Mouse (Mus musculus) brain, embryonic 14.5 days (tissue): ENCODE data around the gene Ptcd1. TPM values are rescaled to one million over a fixed set of nuclear protein-coding genes. Genes with fewer than 3 reads are reported as not detected.
"Not testable (repeated sequence)": the region's sequence is repeated elsewhere in the genome, so short reads cannot be mapped to it uniquely, and the experiment has no call there.

Source experiments
- DNase-seq: peaks from one replicate; pipeline ENCODE4 v3.0.0-alpha.2; 2011; ENCODE audit warnings: low read depth
- CTCF ChIP-seq: fragments of 200-500 bp; IDR thresholded peaks from 2 replicates; pipeline ENCODE4 v1.5.1; 2012; ENCODE audit warnings: inconsistent platforms, mild to moderate bottlenecking, moderate library complexity, borderline replicate concordance; ENCODE audit not compliant: insufficient read depth, insufficient read length; ENCODE audit errors: extremely low read depth
- POLR2A ChIP-seq: fragments of 200-500 bp; IDR thresholded peaks from 2 replicates; pipeline ENCODE4 v1.6.1; 2012; ENCODE audit warnings: mild to moderate bottlenecking, inconsistent platforms, borderline replicate concordance; ENCODE audit not compliant: poor library complexity, insufficient read depth, insufficient read length, severe bottlenecking; ENCODE audit errors: extremely low read depth
- polyA plus RNA-seq: library from polyadenylated mRNA; depleted of rRNA; stranded (reverse); fragments of >200 nt; gene quantifications from 2 replicates; pipeline ENCODE4 v1.2.3, GENCODE M21; 2012; rRNA removed

Gene Ptcd1
- 20.3 and 21.3 TPM in 2 replicates for polyA plus RNA-seq

GRCm38 (mm10) chr5:145166536-145167305 lies at the start of gene Ptcd1, which contains the start of gene Cpsf4:
Gene Ptcd1, minus strand, starts transcription at chr5:145167108.
Gene Cpsf4, plus strand, starts transcription at chr5:145167213.
- TF ChIP-seq POLR2A: peak; percentile 70
- TF ChIP-seq CTCF: no peak
- DNase-seq: peak; percentile 100

- DNase-seq: no peak
- TF ChIP-seq CTCF (no peak), POLR2A (no peak)
Observed at GRCm38 (mm10) chr5:145214679-145215078, 47.8 kb upstream of the Ptcd1 start.

DNA sequence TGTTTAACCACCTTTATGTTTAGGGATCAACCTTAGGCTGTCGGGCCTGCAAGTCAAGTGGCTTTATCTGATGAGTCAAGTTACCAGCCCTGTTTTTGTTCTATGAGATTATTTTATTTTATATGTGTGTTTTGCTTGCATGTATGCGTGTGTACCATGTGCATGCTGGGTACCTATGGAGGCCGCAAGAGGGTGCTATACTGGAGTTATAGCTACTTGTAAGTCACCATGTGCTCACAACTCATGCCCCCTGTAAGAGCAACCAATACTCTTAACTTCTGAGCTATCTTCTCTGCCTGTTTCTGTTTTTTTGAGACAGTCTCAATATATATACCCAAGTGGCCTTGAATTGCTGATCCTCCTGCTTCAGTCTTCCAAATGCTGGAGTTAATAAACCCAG lies 46.6 kb upstream of the Ptcd1 start:
- no peak for DNase-seq
- TF ChIP-seq POLR2A (no peak), CTCF (no peak)

DNA sequence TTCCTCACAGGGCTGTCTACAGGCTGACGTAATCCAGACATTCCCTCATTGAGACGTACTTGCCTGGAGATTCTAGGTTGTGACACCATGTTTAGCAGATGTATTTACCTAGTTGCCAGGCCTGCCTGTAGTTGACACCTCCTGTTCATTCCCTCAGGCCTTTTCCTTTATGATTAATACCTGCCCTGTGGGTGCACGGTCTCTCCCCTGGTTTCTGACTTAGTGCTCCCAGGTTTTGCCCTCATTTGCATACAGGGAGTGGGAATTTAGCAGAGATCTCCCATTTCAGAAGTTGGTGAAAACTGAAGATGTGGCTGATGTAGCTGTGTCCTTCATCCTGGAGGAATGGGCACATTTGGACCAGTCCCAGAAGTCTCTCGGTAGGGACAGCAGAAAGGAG lies 45.3 kb upstream of the Ptcd1 start:
- DNase-seq: no peak
- TF ChIP-seq CTCF (no peak), POLR2A (no peak)

DNA sequence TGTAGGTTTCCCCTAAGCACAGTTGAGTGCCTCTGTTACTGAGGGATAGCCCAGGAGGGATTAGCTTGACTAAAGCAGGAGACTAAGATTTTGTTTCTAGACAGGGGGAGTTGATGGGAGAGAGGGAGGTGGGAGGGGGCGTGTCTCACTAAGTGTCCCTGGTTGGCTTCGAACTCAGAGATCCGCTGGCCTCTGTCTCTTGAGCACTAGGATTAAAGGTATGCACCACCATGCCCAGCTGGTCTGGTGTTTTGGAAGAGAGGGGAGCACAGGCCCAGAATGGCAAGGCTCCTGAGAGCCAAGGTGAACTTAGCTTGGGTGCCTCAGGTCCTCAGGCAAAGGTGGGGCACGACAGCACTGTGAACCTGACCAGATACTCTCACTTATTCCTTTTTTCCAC lies 44.4 kb upstream of the Ptcd1 start:
- TF ChIP-seq POLR2A: no peak
- TF ChIP-seq CTCF: no peak
- DNase-seq: no peak

DNA sequence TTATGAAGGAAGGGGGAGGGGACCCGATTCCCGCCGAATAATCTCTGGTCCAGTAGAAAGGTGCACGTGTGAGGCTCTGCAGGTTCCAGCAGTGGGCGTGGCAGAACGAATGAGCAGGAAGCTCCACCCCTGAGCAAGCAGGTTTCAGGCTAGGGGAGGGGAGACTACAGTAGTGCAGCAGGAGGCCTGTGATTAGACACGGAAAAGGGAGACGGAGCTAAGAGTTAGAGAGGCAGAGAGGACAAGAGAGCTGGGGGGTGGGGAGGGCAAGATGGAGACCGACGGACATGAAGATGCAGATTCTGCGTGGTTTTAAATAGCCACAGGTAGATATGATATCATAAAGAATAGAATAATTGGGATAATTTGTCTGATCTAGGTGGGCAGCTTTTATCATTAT lies 41.5 kb upstream of the Ptcd1 start:
- DNase-seq: not testable (repeated sequence)

- no peak for TF ChIP-seq POLR2A
- no peak for TF ChIP-seq CTCF
- no peak for DNase-seq
Observed at GRCm38 (mm10) chr5:145207954-145208353, 41.0 kb upstream of the Ptcd1 start.

- no peak for DNase-seq
- no peak for TF ChIP-seq CTCF
- TF ChIP-seq POLR2A: no peak
Observed at GRCm38 (mm10) chr5:145207385-145207784, 40.5 kb upstream of the Ptcd1 start.

DNA sequence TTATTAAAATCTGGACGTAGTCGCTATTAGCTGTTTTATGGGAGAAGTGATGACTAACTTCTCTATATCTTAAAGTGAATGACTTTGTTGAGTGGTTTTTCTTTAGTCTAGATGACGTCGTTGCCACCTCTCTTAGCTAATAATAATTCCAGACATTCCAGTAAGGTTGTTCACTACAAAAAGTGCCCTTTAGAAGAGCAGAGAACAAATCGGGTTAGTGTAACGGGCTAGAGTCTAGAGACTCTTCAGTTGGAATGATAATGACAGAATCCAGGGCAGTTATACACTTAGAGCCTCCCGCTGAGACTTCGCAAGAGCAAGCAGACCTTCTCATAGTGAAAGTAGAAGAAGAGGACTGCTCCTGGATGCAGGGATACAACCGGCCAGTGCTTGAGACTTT lies 38.1 kb upstream of the Ptcd1 start:
- TF ChIP-seq CTCF (no peak), POLR2A (no peak)
- no peak for DNase-seq

GRCm38 (mm10) chr5:145203936-145204691 lies 37.2 kb upstream of the Ptcd1 start, which contains the start of gene Zkscan5:
Gene Zkscan5, plus strand, starts transcription at chr5:145204562.
- TF ChIP-seq POLR2A (peak; percentile 57; the same call in 1 of the 2 replicates), CTCF (peak; percentile 3; the same call in 1 of the 2 replicates)
- DNase-seq: peak; percentile 100

- TF ChIP-seq POLR2A (no peak), CTCF (no peak)
- no peak for DNase-seq
Observed at GRCm38 (mm10) chr5:145202446-145202845, 35.5 kb upstream of the Ptcd1 start.
